Mouse (Mus musculus) heart, postnatal 0 days (tissue): ENCODE measurements at regions not wholly inside any gene's neighbourhood (a gene's known extent, or its start where the extent isn't known, plus 50 kb on each side); places are given as distances from the start of the nearest gene placed in this dataset.
"Not testable (repeated sequence)": the region's sequence is repeated elsewhere in the genome, so short reads cannot be mapped to it uniquely, and the experiment has no call there.

Experiments used
- ATAC-seq: fragments of 200-750 bp; cut with Nextera tagmentation; 2 replicates; pipeline ENCODE4 v1.8.0; 2017; ENCODE audit warnings: low read depth, moderate number of reproducible peaks, moderate library complexity; ENCODE audit not compliant: insufficient read depth
- DNase-seq: peaks from one replicate; pipeline ENCODE4 v3.0.0-alpha.2; 2016; ENCODE audit warnings: low spot score
- H3K27ac ChIP-seq: fragments of 300-500 bp; sonication (generic); 2 replicates; pipeline ENCODE4 v1.5.1; 2014; ENCODE audit warnings: low read depth, mild to moderate bottlenecking
- H3K27me3 ChIP-seq: fragments of 300-500 bp; sonication (generic); 2 replicates; pipeline ENCODE4 v1.6.1; 2014; ENCODE audit warnings: low read length, mixed read lengths; ENCODE audit not compliant: control insufficient read depth, insufficient read depth
- H3K36me3 ChIP-seq: fragments of 300-500 bp; sonication (generic); replicated peaks from 2 replicates; pipeline ENCODE4 v1.6.1; 2014; ENCODE audit warnings: low read length, mixed read lengths; ENCODE audit not compliant: control insufficient read depth, insufficient read depth
- H3K4me1 ChIP-seq: fragments of 300-500 bp; sonication (generic); 2 replicates; pipeline ENCODE4 v1.6.1; 2014; ENCODE audit warnings: antibody characterized with exemption; ENCODE audit not compliant: control insufficient read depth, insufficient read depth
- H3K4me2 ChIP-seq: fragments of 300-500 bp; sonication (generic); 2 replicates; pipeline ENCODE4 v1.6.1; 2014; ENCODE audit warnings: low read depth, mild to moderate bottlenecking, low read length, moderate library complexity
- H3K4me3 ChIP-seq: fragments of 300-500 bp; sonication (generic); 2 replicates; pipeline ENCODE4 v1.5.1; 2014; ENCODE audit warnings: low read depth, low read length
- H3K9ac ChIP-seq: fragments of 300-500 bp; sonication (generic); replicated peaks from 2 replicates; pipeline ENCODE4 v1.6.1; 2014; ENCODE audit warnings: low read depth, low read length, mixed read lengths
- H3K9me3 ChIP-seq: fragments of 300-500 bp; sonication (generic); replicated peaks from 2 replicates; pipeline ENCODE4 v1.6.1; 2016; ENCODE audit warnings: low read length; ENCODE audit not compliant: control insufficient read depth
- CTCF ChIP-seq: IDR thresholded peaks from 2 replicates; pipeline ENCODE4 v1.5.1; 2016; ENCODE audit warnings: antibody characterized with exemption, control low read depth, low read depth
- EP300 ChIP-seq: IDR thresholded peaks from 2 replicates; pipeline ENCODE4 v1.6.1; 2016; ENCODE audit warnings: antibody characterized with exemption, low read depth
- WGBS: fragments of 180-500 bp; shearing (Covaris S2); extraction: QIAGEN DNeasy Blood & Tissue Kit; methylation state at CpG from one replicate; pipeline ENCODE4 v1.1.7; 2014; 5-methylcytosine and 5-hydroxymethylcytosine counted together

DNA sequence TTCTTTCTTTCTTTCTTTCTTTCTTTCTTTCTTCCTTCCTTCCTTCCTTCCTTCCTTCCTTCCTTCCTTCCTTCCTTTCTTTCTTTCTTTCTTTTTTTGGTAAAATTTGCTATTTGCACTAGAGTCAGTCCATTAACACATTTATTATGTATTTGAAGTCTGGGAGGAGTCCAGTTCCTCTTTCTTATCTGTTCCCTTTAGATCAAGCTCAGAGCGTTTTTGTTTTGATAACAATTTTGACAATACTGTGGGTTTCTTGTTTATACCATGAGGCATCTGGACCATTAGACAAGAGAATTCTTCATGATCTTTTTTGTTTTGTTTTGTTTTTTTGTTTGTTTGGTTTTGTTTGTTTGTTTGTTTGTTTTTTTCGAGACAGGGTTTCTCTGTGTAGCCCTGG is 52.3 kb upstream of the Cttnbp2 start:
- not testable (repeated sequence) for DNase-seq, ATAC-seq

DNA sequence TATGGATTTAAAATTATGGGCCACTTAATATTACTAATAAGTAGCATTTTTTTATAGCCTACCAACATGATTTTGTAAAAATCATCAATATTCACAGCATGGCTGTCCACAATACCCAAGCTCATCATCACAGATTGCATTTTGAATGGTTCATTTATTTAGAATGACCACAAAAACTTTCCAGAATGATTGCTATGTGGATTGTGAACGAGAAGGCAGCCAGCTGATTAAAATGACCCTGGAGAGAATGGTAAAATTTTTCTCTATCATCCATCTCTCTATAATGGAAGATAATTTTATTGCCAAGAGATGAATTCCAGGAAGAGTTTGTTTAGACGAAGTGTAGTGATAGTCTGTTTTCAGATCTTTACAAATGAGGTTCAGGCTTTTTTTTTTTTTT is 54.6 kb upstream of the Cttnbp2 start:
- TF ChIP-seq CTCF: no peak
- TF ChIP-seq EP300: no peak
- Histone ChIP-seq H3K4me2 (no peak overlapping the region), H3K36me3 (no peaks in the 10 kb centered on the region), H3K4me1 (no peaks in the 10 kb centered on the region), H3K4me3 (no peak overlapping the region), H3K27ac (no peak overlapping the region), H3K27me3 (no peaks in the 10 kb centered on the region), H3K9me3 (peaks cover 4% of the 10 kb centered on the region; the same call in 1 of the 2 replicates), H3K9ac (no peak overlapping the region)
- ATAC-seq (no peak), DNase-seq (no peak)
- WGBS: 74% methylated on average over 2 of the region's 2 CpGs

More for the DNA sequence above, 52.3 kb upstream of the Cttnbp2 start:
- H3K27me3 ChIP-seq, H3K4me2 ChIP-seq, H3K27ac ChIP-seq, H3K9ac ChIP-seq, H3K4me1 ChIP-seq, H3K36me3 ChIP-seq, H3K4me3 ChIP-seq, H3K9me3 ChIP-seq: not testable (repeated sequence)
- 51% methylated on average over 2 of the region's 2 CpGs for WGBS

DNA sequence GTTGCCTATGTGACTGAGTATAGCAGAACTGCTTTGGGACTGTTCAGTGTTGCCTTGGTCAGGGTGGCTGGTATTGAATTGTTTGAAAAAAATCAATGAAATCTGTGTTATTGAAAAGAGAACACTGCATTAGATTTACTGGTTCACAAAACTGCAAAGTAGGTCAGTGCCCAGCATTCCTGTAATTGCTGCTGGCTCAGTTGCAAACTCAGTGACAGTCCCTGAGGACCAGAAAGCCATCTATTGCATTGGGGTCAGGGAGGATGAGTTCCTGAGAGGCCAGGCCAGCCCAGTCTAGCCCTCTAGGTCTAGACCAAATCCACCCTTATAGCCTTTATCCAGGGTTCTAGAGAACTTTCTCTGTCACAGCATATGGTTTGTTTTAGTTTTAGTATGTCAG is 63.9 kb upstream of the Cttnbp2 start:
- ATAC-seq: no peak
- no peak for DNase-seq
- H3K27ac ChIP-seq: no peak overlapping the region
- TF ChIP-seq EP300: no peak
- no peak for TF ChIP-seq CTCF
- H3K9ac ChIP-seq: no peak overlapping the region
- H3K9me3 ChIP-seq: no peaks in the 10 kb centered on the region
- H3K27me3 ChIP-seq: no peaks in the 10 kb centered on the region
- H3K4me2 ChIP-seq: no peak overlapping the region
- no peaks in the 10 kb centered on the region for H3K4me1 ChIP-seq
- H3K4me3 ChIP-seq: no peak overlapping the region
- H3K36me3 ChIP-seq: no peaks in the 10 kb centered on the region

DNA sequence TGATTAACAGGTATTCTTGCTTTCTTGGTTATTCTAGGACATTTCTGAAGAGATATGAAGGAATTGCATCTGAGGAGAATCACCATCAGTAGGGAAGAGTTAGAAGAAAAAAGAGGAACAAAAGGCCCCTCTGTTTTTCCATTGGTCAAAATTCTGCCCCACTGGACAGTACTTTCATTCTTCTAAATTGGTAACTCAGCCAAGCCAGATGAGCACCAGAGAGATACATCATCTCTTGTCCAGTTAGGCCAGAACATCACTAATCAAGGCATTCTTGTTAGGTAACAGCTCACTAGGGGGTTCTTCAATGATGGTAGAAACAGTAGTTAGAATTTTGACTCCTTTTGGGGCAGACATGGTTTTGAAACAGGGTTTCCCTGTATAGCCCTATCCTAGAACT is 74.8 kb upstream of the Cttnbp2 start:
- DNase-seq (no peak), ATAC-seq (no peak)
- Histone ChIP-seq H3K27ac (no peak overlapping the region), H3K4me3 (no peak overlapping the region), H3K4me1 (no peaks in the 10 kb centered on the region), H3K36me3 (no peaks in the 10 kb centered on the region), H3K27me3 (no peaks in the 10 kb centered on the region), H3K9ac (no peak overlapping the region), H3K9me3 (no peaks in the 10 kb centered on the region), H3K4me2 (no peak overlapping the region)
- no peak for TF ChIP-seq EP300
- no peak for TF ChIP-seq CTCF

DNA sequence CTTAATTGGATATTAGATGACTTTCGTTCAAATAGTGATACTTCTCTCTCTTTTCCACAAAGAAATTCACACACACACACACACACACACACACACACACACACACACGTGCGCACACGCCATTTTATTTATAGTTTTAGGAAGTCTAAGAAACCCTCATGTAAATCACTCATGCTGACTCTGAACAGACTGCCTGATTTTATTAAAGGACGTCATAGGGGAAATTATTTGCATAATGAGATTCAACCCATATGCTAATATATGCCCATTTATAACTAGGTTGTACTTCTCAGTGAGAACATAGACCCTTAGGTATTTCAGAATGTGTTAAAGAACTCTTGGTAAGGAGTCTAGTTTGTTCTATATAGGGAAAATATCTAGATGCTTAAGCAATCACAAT is 82.0 kb upstream of the Cttnbp2 start:
- 80% methylated on average over 5 of the region's 5 CpGs for WGBS
- no peak overlapping the region for H3K4me2 ChIP-seq
- ATAC-seq (no peak), DNase-seq (no peak)
- TF ChIP-seq CTCF: no peak
- TF ChIP-seq EP300: no peak
- H3K27me3 ChIP-seq: no peaks in the 10 kb centered on the region
- no peak overlapping the region for H3K9ac ChIP-seq
- H3K27ac ChIP-seq: no peak overlapping the region
- no peaks in the 10 kb centered on the region for H3K4me1 ChIP-seq
- H3K9me3 ChIP-seq: no peaks in the 10 kb centered on the region
- no peaks in the 10 kb centered on the region for H3K36me3 ChIP-seq
- H3K4me3 ChIP-seq: no peak overlapping the region

DNA sequence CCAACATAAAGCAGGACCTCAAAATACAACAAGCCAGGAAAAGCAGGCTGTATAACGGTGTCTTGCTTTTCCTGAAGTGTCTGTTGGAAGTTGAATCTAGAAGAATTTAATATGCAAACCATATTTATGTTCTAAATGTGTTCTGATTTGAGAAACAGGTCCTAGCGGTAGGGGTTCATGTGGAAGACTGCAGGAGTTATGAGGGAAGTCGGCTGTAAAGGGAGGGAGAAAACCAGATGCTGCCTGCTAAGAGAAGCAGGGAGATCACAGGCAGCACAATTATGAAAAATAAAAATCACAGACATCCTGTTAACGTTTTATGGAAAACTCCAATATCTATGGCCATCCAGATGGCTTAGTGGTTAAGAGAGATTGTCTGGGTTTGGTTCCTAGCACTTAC is 85.0 kb upstream of the Cttnbp2 start:
- H3K4me2 ChIP-seq: no peak overlapping the region
- H3K36me3 ChIP-seq: no peaks in the 10 kb centered on the region
- H3K9me3 ChIP-seq: 0 out of 2 replicates have a peak, but pooled peaks cover under 1% of the 10 kb centered on the region
- H3K4me3 ChIP-seq: no peak overlapping the region
- DNase-seq (no peak), ATAC-seq (no peak)
- no peak overlapping the region for H3K9ac ChIP-seq
- H3K27ac ChIP-seq: no peak overlapping the region
- H3K27me3 ChIP-seq: no peaks in the 10 kb centered on the region
- 0 out of 2 replicates have a peak, but pooled peaks cover 3% of the 10 kb centered on the region for H3K4me1 ChIP-seq
- WGBS: 72% methylated on average over 4 of the region's 4 CpGs
- TF ChIP-seq CTCF (no peak), EP300 (no peak)
